Mouse (Mus musculus) adipose tissue, adult 10 weeks (tissue): ENCODE results near the gene Gm21292. TPM values are rescaled to one million over a fixed set of nuclear protein-coding genes. Genes with fewer than 3 reads are reported as not detected.

Experiments
- polyA plus RNA-seq: library from polyadenylated mRNA; stranded (reverse); fragments of 350-450 nt; fragmentation: Illumina TruSeq; extraction: RNeasy Lipid Tissue Mini Kit (QIAGEN cat#74804); gene quantifications from one replicate; pipeline ENCODE4 v1.2.3, GENCODE M21; 2014; ENCODE audit warnings: low read depth, low replicate concordance

The Gm21292 gene
- not detected for polyA plus RNA-seq

DNA sequence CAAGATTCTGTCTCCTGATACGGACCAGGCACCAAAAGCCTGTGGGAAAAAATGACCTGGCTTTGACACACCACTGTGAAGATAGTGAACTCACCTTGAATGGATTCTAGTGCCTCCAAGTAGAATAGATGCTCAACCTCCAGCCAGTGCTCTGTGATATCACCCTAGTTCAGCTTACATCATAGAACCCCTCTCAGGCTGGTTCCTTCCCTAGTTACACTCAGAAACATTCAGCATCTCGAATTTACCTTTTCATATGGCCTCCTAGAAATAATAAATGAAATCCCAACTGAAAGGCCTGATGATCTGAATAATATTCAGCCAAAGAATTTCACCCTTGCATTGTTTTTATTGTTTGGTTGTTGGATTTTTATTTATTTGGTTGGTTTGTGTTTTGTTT, at the start of gene Gm21292:
Gm21292 (minus strand) TSS at position 101 of the 400 bp plus-strand sequence.

Other genes with a start within 250 kb of the Gm21292 start
- gene Gm21721, start 68.3 kb upstream of the Gm21292 start, polyA plus RNA-seq, result not detected
- not detected for gene Gm21812, start 213.3 kb upstream of the Gm21292 start, polyA plus RNA-seq